Mouse (Mus musculus): ENCODE measurements around the gene Il27. TPM values are rescaled to one million over a fixed set of nuclear protein-coding genes. Genes with fewer than 3 reads are reported as not detected.

The Il27 gene
- polyA plus RNA-seq (2017; shearing (Covaris generic)): not detected

DNA sequence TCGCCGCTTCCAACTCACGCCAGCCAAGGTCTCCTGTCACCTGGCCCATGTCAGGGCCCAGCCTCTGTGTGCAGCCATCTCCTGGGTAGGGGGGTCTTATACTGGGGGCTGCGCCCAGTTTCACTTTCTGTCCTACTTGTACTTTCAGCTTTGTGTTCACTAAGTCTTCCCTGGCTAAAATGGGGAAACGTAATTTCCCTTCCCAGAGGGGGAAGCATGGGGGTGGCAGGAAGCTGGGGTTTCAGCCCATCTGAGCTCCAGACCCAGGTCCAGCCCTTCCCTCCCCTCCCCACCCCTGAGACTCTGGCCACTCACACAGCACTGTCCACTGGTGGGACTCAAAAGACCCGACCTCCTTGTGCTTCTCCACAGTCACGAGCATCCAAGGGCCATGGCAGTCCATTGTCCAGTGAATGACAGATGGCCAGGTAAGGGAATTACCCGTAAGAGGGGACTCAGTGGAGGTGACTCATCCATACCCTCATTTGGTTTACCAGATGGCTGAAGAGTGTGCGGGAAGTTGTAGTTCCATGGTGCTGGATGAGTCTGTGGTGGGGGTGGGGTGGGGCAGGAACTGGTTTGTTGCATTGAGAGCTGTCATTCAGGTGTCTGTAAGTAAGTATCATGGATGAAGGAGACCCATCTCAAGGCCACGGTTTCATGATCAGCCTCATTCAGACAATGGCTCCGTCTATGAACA is at the start of gene Il27:
Il27 (minus strand) TSS at position 80 of the 700 bp plus-strand sequence.

DNA sequence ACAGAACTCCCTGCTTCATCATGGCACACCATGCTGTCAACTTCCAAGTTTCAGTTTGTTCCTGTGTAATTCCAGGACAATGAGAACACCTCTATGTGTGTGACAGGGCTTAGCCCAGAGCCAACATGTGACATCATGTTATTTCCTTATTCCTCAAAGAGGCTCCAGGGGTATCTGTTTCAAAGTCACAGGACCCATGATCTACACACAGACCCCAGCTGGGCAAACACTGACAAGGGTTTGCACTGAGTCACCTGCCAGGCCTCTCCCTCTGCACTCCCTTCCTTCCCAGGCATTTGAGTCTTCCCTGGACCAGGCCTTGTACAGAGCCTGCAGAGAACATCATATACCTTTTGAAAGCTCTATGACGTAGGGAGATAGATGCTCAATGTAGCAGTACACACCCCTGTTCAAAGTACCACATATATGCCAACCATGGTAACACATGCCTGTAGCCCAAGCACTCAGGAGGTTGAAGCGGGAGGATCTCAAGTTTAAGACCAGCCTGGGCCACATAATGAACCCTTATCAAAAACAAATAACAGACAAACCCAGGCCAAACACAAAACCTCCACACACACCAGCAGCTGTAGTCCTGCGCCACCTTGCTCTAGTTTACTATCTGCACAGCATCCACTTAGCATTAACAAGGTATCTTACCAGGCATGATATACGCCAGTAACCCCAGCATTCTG is 36.2 kb upstream of the Il27 start, which contains the start of gene Nupr1:
Nupr1 (minus strand) TSS at position 38 of the 695 bp plus-strand sequence.

GRCm38 (mm10) chr7:126585717-126586116 is 9.0 kb downstream of the Il27 start, which contains the start of gene Cln3:
Gene Cln3, minus strand, starts transcription at chr7:126585817.

GRCm38 (mm10) chr7:126584506-126584977 is 10.2 kb downstream of the Il27 start, which contains the start of gene Apobr:
Gene Apobr, plus strand, starts transcription at chr7:126584942.

DNA sequence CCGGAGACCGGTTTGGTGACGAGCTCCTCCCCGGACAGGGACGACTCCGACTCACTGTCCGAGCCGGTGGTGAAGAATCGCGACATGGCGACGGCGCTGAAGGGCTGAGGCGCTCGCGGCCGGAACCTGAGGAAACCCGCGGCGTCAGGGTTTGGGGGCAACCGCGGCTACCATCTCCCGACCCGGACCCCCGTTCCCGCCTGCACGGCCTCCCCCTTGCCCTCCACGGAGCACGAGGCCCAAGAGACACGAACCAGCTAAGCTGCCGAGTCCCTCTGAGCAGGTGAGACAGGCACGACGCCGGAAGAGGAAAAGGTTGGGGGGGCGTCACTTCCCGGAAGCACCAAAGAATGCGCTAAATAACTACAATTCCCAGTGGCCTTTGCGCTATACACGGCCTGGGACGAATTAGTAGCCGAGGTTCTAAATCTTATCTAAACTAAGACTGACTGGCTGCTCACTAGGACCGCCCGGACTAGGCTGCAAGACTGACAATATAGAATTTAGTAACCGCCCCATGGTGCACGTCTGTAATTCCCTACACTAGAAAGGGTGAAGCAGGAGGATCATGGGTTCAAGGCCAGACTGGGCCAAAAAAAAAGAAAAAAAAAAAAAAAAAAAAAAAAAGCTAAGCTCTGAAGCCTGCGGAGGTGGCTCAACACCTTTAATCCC is 28.5 kb downstream of the Il27 start, which contains the start of gene Eif3c:
Eif3c (minus strand) TSS at position 318 of the 672 bp plus-strand sequence.

Other genes with a start within 250 kb of the Il27 start
- 970 TPM for gene Lat, start 225.4 kb downstream of the Il27 start, polyA plus RNA-seq (2017; shearing (Covaris generic))
- 75.0 TPM for gene Spns1, start 217.5 kb downstream of the Il27 start, polyA plus RNA-seq (2017; shearing (Covaris generic))
- gene Nfatc2ip, start 198.2 kb downstream of the Il27 start, polyA plus RNA-seq (2017; shearing (Covaris generic)): 3.2 TPM
- 1.5 TPM for gene Cd19, start 180.1 kb downstream of the Il27 start, polyA plus RNA-seq (2017; shearing (Covaris generic))
- 62.9 TPM for gene Rabep2, start 166.2 kb downstream of the Il27 start, polyA plus RNA-seq (2017; shearing (Covaris generic))
- 0.50 TPM for gene Atp2a1, start 131.8 kb downstream of the Il27 start, polyA plus RNA-seq (2017; shearing (Covaris generic))
- 32.4 TPM for gene Sh2b1, start 119.5 kb downstream of the Il27 start, polyA plus RNA-seq (2017; shearing (Covaris generic))
- 143 TPM for gene Tufm, start 107.6 kb downstream of the Il27 start, polyA plus RNA-seq (2017; shearing (Covaris generic))
- gene Atxn2l, start 91.5 kb downstream of the Il27 start, polyA plus RNA-seq (2017; shearing (Covaris generic)): 25.6 TPM
- 238 TPM for gene Eif3c, start 28.5 kb downstream of the Il27 start, polyA plus RNA-seq (2017; shearing (Covaris generic))
- 3.2 TPM for gene Apobr, start 10.0 kb downstream of the Il27 start, polyA plus RNA-seq (2017; shearing (Covaris generic))
- gene Cln3, start 9.1 kb downstream of the Il27 start, polyA plus RNA-seq (2017; shearing (Covaris generic)): 109 TPM
- gene Nupr1, start 35.9 kb upstream of the Il27 start, polyA plus RNA-seq (2017; shearing (Covaris generic)): not detected
- gene Sgf29, start 54.4 kb upstream of the Il27 start, polyA plus RNA-seq (2017; shearing (Covaris generic)): 132 TPM
- 1.4 TPM for gene Sult1a1, start 81.5 kb upstream of the Il27 start, polyA plus RNA-seq (2017; shearing (Covaris generic))
- gene Bola2, start 100.5 kb upstream of the Il27 start, polyA plus RNA-seq (2017; shearing (Covaris generic)): 153 TPM
- 10.8 TPM for gene Slx1b, start 100.8 kb upstream of the Il27 start, polyA plus RNA-seq (2017; shearing (Covaris generic))
- 3,709 TPM for gene Coro1a, start 112.8 kb upstream of the Il27 start, polyA plus RNA-seq (2017; shearing (Covaris generic))
- 37.7 TPM for gene Mapk3, start 164.7 kb upstream of the Il27 start, polyA plus RNA-seq (2017; shearing (Covaris generic))
- 1.9 TPM for gene Gdpd3, start 171.4 kb upstream of the Il27 start, polyA plus RNA-seq (2017; shearing (Covaris generic))
- 201 TPM for gene Ypel3, start 182.0 kb upstream of the Il27 start, polyA plus RNA-seq (2017; shearing (Covaris generic))
- 4.0 TPM for gene Tbx6, start 186.5 kb upstream of the Il27 start, polyA plus RNA-seq (2017; shearing (Covaris generic))
- 333 TPM for gene Ppp4c, start 197.6 kb upstream of the Il27 start, polyA plus RNA-seq (2017; shearing (Covaris generic))
- gene Fam57b, start 202.7 kb upstream of the Il27 start, polyA plus RNA-seq (2017; shearing (Covaris generic)): not detected
- gene 4930451I11Rik, start 236.7 kb upstream of the Il27 start, polyA plus RNA-seq (2017; shearing (Covaris generic)): not detected

Measured in CD4-positive, CD25-positive, alpha-beta regulatory T cell, adult 9 weeks (primary cell).